Mouse (Mus musculus) testis, adult 2 months (tissue): ENCODE measurements around the gene Dus2. TPM values are rescaled to one million over a fixed set of nuclear protein-coding genes. Genes with fewer than 3 reads are reported as not detected.

ENCODE experiments used
- H3K27ac ChIP-seq: fragments of 200-500 bp; 2 replicates; pipeline ENCODE4 v1.5.1; 2012; ENCODE audit warnings: low read depth, low read length; ENCODE audit not compliant: control insufficient read depth, insufficient read depth
- H3K27me3 ChIP-seq: fragments of 200-500 bp; 2 replicates; pipeline ENCODE4 v1.6.1; 2012; ENCODE audit warnings: mild to moderate bottlenecking, low read length, moderate library complexity; ENCODE audit not compliant: control insufficient read depth, insufficient read depth
- H3K36me3 ChIP-seq: fragments of 200-500 bp; 2 replicates; pipeline ENCODE4 v1.6.1; 2012; ENCODE audit warnings: mild to moderate bottlenecking, low read length; ENCODE audit not compliant: control insufficient read depth, insufficient read depth
- H3K4me1 ChIP-seq: fragments of 200-500 bp; 2 replicates; pipeline ENCODE4 v1.6.1; 2012; ENCODE audit warnings: low read length; ENCODE audit not compliant: control insufficient read depth, insufficient read depth
- H3K4me3 ChIP-seq: fragments of 200-500 bp; 2 replicates; pipeline ENCODE4 v1.5.1; 2012; ENCODE audit warnings: low read depth, mild to moderate bottlenecking, low read length, moderate library complexity, mixed read lengths; ENCODE audit not compliant: control insufficient read depth
- CTCF ChIP-seq: fragments of 200-500 bp; IDR thresholded peaks from 2 replicates; pipeline ENCODE4 v1.5.1; 2012; ENCODE audit warnings: low read depth, mild to moderate bottlenecking, inconsistent platforms, low read length, moderate library complexity; ENCODE audit not compliant: control insufficient read depth, insufficient read depth, insufficient replicate concordance
- POLR2A ChIP-seq: fragments of 200-500 bp; IDR thresholded peaks from 2 replicates; pipeline ENCODE4 v1.6.1; 2012; ENCODE audit warnings: low read depth, mild to moderate bottlenecking, inconsistent platforms, low read length, moderate library complexity; ENCODE audit not compliant: control insufficient read depth
- polyA plus RNA-seq: library from polyadenylated mRNA; depleted of rRNA; stranded (reverse); fragments of >200 nt; gene quantifications from 2 replicates; pipeline ENCODE4 v1.2.3, GENCODE M21; 2012

Gene Dus2
- polyA plus RNA-seq, 1 experiment, result 11.4 TPM

DNA sequence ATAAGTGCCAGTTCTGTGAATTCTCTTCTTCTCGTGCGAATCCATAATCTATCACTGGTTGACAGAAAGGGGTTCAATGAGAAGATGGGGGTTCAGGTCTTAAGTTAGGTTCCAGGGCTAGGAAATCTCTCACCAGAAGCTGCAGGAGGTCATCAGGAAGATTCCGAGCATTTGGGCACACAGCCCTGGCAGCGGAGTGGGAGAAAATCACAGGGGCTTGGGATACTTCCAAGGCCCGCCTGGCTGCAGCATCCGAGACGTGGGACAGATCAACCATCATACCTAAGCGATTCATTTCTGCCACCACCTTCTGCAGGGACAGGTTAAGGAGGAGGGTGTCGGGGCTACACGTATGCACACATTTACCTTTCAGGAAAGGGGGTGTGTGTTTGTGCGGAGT, 2.6 kb upstream of the Dus2 start:
- peaks cover 11% of the 10 kb centered on the region for H3K4me1 ChIP-seq
- no peaks in the 10 kb centered on the region for H3K27me3 ChIP-seq
- H3K36me3 ChIP-seq, result no peaks in the 10 kb centered on the region
- no peak overlapping the region for H3K4me3 ChIP-seq
- H3K27ac ChIP-seq, result no peak overlapping the region
- no peak for TF ChIP-seq POLR2A
- no peak for TF ChIP-seq CTCF

GRCm38 (mm10) chr8:105991546-105991945, 409 bp downstream of the Dus2 start:
- no peak for TF ChIP-seq CTCF
- no peak for TF ChIP-seq POLR2A
- no peaks in the 10 kb centered on the region for H3K27me3 ChIP-seq
- peaks cover 12% of the 10 kb centered on the region for H3K4me1 ChIP-seq
- no peak overlapping the region for H3K27ac ChIP-seq
- no peak overlapping the region for H3K4me3 ChIP-seq
- no peaks in the 10 kb centered on the region for H3K36me3 ChIP-seq

DNA sequence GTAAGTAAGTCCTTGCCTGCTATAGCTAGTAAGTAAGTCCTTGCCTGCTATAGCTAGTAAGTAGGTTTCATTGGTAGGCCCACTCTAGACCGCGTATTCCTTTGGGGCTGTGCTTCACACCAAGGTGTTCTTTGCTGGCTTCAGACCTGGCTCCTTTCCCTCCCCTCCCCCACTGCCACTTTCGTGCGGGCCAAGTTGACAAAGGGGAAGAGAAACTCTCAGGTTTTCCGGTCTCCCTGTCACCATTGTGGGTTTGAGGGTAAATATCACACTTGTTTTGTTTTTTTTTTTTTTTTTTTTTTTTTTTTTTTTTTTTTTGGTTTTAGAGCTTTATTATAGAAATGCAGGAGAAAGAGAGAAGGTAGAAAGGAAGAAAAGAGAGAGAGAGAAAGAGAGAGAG, 1.4 kb downstream of the Dus2 start:
- H3K4me1 ChIP-seq, result peaks cover 12% of the 10 kb centered on the region
- no peaks in the 10 kb centered on the region for H3K27me3 ChIP-seq
- H3K4me3 ChIP-seq, result no peak overlapping the region
- no peaks in the 10 kb centered on the region for H3K36me3 ChIP-seq
- H3K27ac ChIP-seq, result no peak overlapping the region
- TF ChIP-seq POLR2A, result no peak
- TF ChIP-seq CTCF, result no peak

GRCm38 (mm10) chr8:105993226-105993625, 2.1 kb downstream of the Dus2 start:
- Histone ChIP-seq H3K36me3 (no peaks in the 10 kb centered on the region), H3K4me1 (peaks cover 12% of the 10 kb centered on the region), H3K27ac (no peak overlapping the region), H3K27me3 (no peaks in the 10 kb centered on the region), H3K4me3 (no peak overlapping the region)
- TF ChIP-seq POLR2A, result no peak
- no peak for TF ChIP-seq CTCF

- Histone ChIP-seq H3K27ac (no peak overlapping the region), H3K36me3 (no peaks in the 10 kb centered on the region), H3K4me3 (no peak overlapping the region), H3K27me3 (no peaks in the 10 kb centered on the region), H3K4me1 (peaks cover 4% of the 10 kb centered on the region)
- TF ChIP-seq POLR2A (no peak), CTCF (no peak)
Observed at GRCm38 (mm10) chr8:105996359-105996758, 5.2 kb downstream of the Dus2 start.

DNA sequence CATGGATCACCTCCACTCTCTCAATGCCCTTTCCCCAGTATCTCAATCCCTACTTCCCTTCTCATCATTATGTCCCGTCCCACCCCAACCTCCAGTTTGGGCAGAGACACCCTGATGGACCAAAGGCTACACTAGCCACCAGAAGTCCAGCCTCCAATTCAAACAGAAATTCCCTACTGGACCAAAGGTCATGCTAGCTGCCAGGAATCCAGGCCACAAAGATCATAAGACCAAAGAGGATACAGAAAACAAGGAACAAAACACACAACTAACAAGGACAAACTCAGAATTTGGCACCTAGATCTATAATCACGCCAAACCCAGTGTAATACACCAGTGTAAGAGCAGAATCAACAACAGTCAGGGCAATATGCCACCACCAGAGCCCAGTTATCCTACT, 7.8 kb downstream of the Dus2 start:
- H3K27me3 ChIP-seq, result no peaks in the 10 kb centered on the region
- H3K27ac ChIP-seq, result no peak overlapping the region
- peaks cover 2% of the 10 kb centered on the region; the same call in 1 of the 2 replicates for H3K4me1 ChIP-seq
- TF ChIP-seq CTCF, result no peak
- TF ChIP-seq POLR2A, result no peak
- H3K4me3 ChIP-seq, result no peak overlapping the region
- H3K36me3 ChIP-seq, result no peaks in the 10 kb centered on the region

GRCm38 (mm10) chr8:106001908-106002307, 10.8 kb downstream of the Dus2 start:
- H3K27ac ChIP-seq, result no peak overlapping the region

GRCm38 (mm10) chr8:106004538-106005207, 13.5 kb downstream of the Dus2 start:
- TF ChIP-seq CTCF (no peak), POLR2A (no peak)
- Histone ChIP-seq H3K27ac (no peak overlapping the region), H3K36me3 (no peaks in the 10 kb centered on the region), H3K4me3 (peak overlapping the region; percentile 67), H3K27me3 (no peaks in the 10 kb centered on the region), H3K4me1 (peaks cover 2% of the 10 kb centered on the region; the same call in 1 of the 2 replicates)

More at GRCm38 (mm10) chr8:106001908-106002307, 10.8 kb downstream of the Dus2 start:
- H3K27me3 ChIP-seq, result no peaks in the 10 kb centered on the region
- TF ChIP-seq POLR2A, result no peak
- no peak for TF ChIP-seq CTCF
- H3K4me1 ChIP-seq, result peaks cover 2% of the 10 kb centered on the region; the same call in 1 of the 2 replicates
- H3K4me3 ChIP-seq, result no peak overlapping the region
- H3K36me3 ChIP-seq, result no peaks in the 10 kb centered on the region
